In the genomic region with DNA sequence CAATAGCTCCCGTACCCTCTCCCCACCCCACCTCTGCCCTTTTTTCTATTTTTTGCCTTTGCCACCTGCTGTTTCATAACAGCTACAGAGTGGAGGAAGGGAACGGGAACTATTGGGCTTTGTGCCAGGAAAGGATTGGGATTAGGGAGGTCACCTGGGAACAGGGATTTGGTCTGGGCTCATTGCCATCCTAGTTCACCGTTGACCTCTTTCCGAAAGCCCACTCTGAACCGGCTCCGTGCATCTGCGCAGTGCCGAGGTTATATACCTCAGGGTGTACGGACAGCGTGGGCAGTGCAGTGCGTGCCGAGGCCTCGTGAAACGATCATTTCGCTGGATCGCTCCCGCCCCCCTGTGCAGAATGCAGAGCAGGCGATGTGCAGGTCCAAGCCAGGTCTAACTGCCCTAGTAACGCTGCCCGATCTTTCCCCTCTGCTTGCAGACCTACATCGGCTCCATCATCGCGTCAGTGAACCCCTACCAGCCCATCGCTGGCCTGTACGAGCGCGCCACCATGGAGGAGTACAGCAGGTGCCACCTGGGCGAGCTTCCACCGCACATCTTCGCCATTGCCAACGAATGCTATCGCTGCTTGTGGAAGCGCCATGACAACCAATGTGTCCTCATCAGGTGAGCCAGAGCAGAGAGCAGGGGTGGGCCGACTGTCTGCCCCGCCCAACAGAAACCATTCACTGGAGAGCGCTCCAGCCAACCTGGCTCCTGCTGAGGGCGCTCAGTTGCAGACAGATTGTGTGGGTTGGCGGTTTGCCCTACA, we compare ENCODE assay signal across 8 mouse cellular contexts.
DNase-seq lines count a peak whose midpoint lies in the region; ATAC-seq and TF ChIP-seq lines count a peak whose summit lies in the region.

No protein-coding gene starts in this region.

- H3K4me1 ChIP-seq in embryonic facial prominence, embryonic 12.5 days: peaks cover 12% of the 10 kb centered on the region; the same call in 1 of the 2 replicates
- H3K4me1 ChIP-seq in embryonic facial prominence, embryonic 10.5 days: peaks cover 12% of the 10 kb centered on the region
- peaks cover 12% of the 10 kb centered on the region; the same call in 1 of the 2 replicates for H3K4me1 ChIP-seq in limb, embryonic 14.5 days (ENCODE audit: control insufficient read depth, insufficient read depth, low read length)

- peak overlapping the region; percentile 7; the same call in 1 of the 2 replicates for H3K4me2 ChIP-seq in embryonic facial prominence, embryonic 12.5 days (replicated peaks)
- H3K4me2 ChIP-seq in limb, embryonic 14.5 days (replicated peaks; ENCODE audit: low read depth, low read length, severe bottlenecking): peak overlapping the region; percentile 7; the same call in 1 of the 2 replicates

- intact Hi-C loops in heart, postnatal 36 days (cut with DNase I): no loop called here

- TF ChIP-seq POLR2A in limb, embryonic 14.5 days (IDR thresholded peaks at IDR 0.05; ENCODE audit: borderline replicate concordance, extremely low read depth, insufficient read depth, insufficient read length): no peak

- WGBS in embryonic facial prominence, embryonic 12.5 days: 68% methylated on average over 38 of the region's 38 CpGs
- WGBS in embryonic facial prominence, embryonic 10.5 days: 65% methylated on average over 38 of the region's 38 CpGs
- WGBS in limb, embryonic 14.5 days: 53% methylated on average over 38 of the region's 38 CpGs

- no peak overlapping the region for H3K4me3 ChIP-seq in embryonic facial prominence, embryonic 12.5 days
- H3K4me3 ChIP-seq in embryonic facial prominence, embryonic 10.5 days: no peak overlapping the region
- H3K4me3 ChIP-seq in limb, embryonic 14.5 days (replicated peaks; ENCODE audit: low read length): no peak overlapping the region

- no peak for DNase-seq in embryonic facial prominence, embryonic 10.5 days (ENCODE audit: low spot score)
- DNase-seq in cerebellum, adult 9-11 months: peak; percentile 92
- peak; percentile 89 to 92 for DNase-seq in kidney, adult 8-10 months
- no peak for DNase-seq in limb, embryonic 14.5 days (ENCODE audit: low spot score)
- peak; percentile 38 to 45 for DNase-seq in right cerebral cortex, postnatal 36 days (ENCODE audit: low spot score in 2 of 2)
- no peak for DNase-seq in ovary, postnatal 36 days (ENCODE audit: low spot score)
- DNase-seq in heart, postnatal 36 days: no peak

- 0 out of 2 replicates have a peak, but pooled peaks cover 3% of the 10 kb centered on the region for H3K9me3 ChIP-seq in embryonic facial prominence, embryonic 12.5 days
- H3K9me3 ChIP-seq in embryonic facial prominence, embryonic 10.5 days: no peaks in the 10 kb centered on the region
- H3K9me3 ChIP-seq in limb, embryonic 14.5 days (ENCODE audit: control insufficient read depth, low read length): no peaks in the 10 kb centered on the region

- 0 out of 2 replicates have a peak, but pooled peaks have one; percentile 16 for ATAC-seq in embryonic facial prominence, embryonic 12.5 days (ENCODE audit: insufficient number of reproducible peaks, insufficient read depth, low FRiP score, low TSS enrichment)
- ATAC-seq in limb, embryonic 14.5 days (ENCODE audit: low FRiP score, low read depth): no peak

- H3K27ac ChIP-seq in embryonic facial prominence, embryonic 12.5 days: no peak overlapping the region
- H3K27ac ChIP-seq in embryonic facial prominence, embryonic 10.5 days (replicated peaks): no peak overlapping the region
- H3K27ac ChIP-seq in limb, embryonic 14.5 days (replicated peaks; ENCODE audit: low read depth, low read length): no peak overlapping the region

- H3K9ac ChIP-seq in embryonic facial prominence, embryonic 12.5 days: no peak overlapping the region
- no peak overlapping the region for H3K9ac ChIP-seq in limb, embryonic 14.5 days (ENCODE audit: low read depth, low read length, severe bottlenecking)

- no peaks in the 10 kb centered on the region for H3K27me3 ChIP-seq in embryonic facial prominence, embryonic 12.5 days
- no peaks in the 10 kb centered on the region for H3K27me3 ChIP-seq in embryonic facial prominence, embryonic 10.5 days (replicated peaks; ENCODE audit: low read depth, poor library complexity, severe bottlenecking)
- H3K27me3 ChIP-seq in limb, embryonic 14.5 days (ENCODE audit: control insufficient read depth, insufficient read depth, low read length): no peaks in the 10 kb centered on the region

- peaks cover 10% of the 10 kb centered on the region; the same call in 1 of the 2 replicates for H3K36me3 ChIP-seq in embryonic facial prominence, embryonic 12.5 days
- peaks cover 20% of the 10 kb centered on the region for H3K36me3 ChIP-seq in embryonic facial prominence, embryonic 10.5 days (replicated peaks)
- H3K36me3 ChIP-seq in limb, embryonic 14.5 days (ENCODE audit: control insufficient read depth, insufficient read depth, low read length): peaks cover 10% of the 10 kb centered on the region; the same call in 1 of the 2 replicates

Comparison
In these comparisons a context has a peak if more than half of its experiments do, and no peak if none do; other contexts are left out.
1. DNase-seq: peak in cerebellum, adult 9-11 months (single experiment), kidney, adult 8-10 months (2 of 2) and right cerebral cortex, postnatal 36 days (2 of 2); none in embryonic facial prominence, embryonic 10.5 days (single experiment), limb, embryonic 14.5 days (single experiment), ovary, postnatal 36 days (single experiment) and heart, postnatal 36 days (0 of 2).